Mouse (Mus musculus): ENCODE results near the gene Zfp729a. TPM values are rescaled to one million over a fixed set of nuclear protein-coding genes. Genes with fewer than 3 reads are reported as not detected.
"Not testable (repeated sequence)": the region's sequence is repeated elsewhere in the genome, so short reads cannot be mapped to it uniquely, and the experiment has no call there.

The Zfp729a gene
- polyA plus RNA-seq (2016; fragmentation: Nextera tagmentation; extraction: Ambion mirVana), result 3.4 and 3.6 TPM in 2 replicates

DNA sequence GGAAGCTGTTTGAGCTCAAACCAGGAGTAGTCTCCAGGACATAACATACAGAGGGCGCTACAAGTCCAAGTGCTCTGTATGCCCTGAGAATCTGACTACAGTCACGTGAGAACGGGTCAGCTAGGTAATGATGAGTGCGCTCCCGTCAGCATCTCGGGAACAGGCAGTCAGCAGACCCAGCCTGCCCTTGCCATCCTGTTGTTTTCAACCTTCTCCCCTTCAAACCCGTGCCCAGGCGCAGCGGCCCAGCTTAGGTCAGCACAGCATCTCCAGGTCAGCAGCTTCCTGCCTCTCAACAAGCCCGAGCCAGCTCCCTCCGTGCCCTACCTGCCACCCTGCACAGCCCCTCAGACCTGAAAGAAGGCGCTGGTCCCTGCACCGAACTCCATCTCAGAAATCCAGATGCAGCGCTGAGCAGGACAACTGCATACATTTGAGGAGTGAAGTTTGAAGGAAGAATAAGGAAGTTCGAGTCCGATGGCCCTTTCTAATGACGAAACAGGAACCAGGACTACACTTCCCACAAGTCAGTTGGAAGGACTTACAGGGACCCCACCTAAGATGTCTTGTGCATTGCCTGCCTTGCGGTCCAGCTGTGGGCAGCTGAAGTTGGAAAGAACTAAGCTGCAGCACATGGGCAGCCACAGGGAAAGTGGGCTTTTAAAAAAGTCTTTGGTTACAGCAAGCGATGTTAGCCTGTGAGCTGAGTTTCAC, at the start of gene Zfp729a, which contains the start of gene Gm49345:
Gene Zfp729a, minus strand, starts transcription at position 498 of the 714 bp plus-strand sequence.
Gene Gm49345, minus strand, starts transcription at position 476 of the 714 bp plus-strand sequence.
- Histone ChIP-seq H3K4me1 (replicated peaks) (0 out of 2 replicates have a peak, but pooled peaks cover 2% of the 10 kb centered on the region), H3K27ac (peak within 1 kb of the TSS; percentile 66), H3K4me3 (replicated peaks) (peak within 1 kb of the TSS; percentile 80), H3K27me3 (no peaks in the 10 kb centered on the region), H3K36me3 (no peaks in the 10 kb centered on the region), H3K4me2 (peak within 1 kb of the TSS; percentile 55), H3K9ac (replicated peaks) (peak within 1 kb of the TSS; percentile 71), H3K9me3 (no peaks in the 10 kb centered on the region)
- ATAC-seq (ENCODE audit: insufficient number of reproducible peaks, insufficient read depth, low FRiP score, low TSS enrichment, low read depth), result peak; percentile 98
- under 1% methylated on average over 19 of the region's 19 CpGs for WGBS

DNA sequence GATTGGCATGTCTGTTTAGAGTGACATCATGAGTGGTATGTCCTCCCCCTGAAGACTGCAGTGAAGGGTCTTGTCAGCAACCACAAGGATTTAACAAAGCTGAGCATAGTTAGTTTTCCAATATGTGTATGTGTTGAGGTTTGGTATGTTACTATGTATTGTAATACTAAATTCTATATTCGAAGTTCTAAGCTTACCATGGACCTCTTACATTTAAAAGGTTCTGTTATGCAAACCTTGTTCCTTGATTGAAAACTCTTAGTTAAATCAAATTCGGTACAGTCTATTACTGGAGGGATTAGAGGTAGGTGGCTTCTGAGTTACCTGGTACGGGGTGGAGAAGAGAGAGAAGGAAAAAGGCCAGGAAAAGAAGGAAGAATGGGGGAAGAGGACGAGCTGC, 49.4 kb upstream of the Zfp729a start, which contains the start of gene Zfp738:
Gene Zfp738, minus strand, starts transcription at position 101 of the 400 bp plus-strand sequence.
- 84% methylated on average over 4 of the region's 4 CpGs for WGBS
- ATAC-seq (ENCODE audit: insufficient number of reproducible peaks, insufficient read depth, low FRiP score, low TSS enrichment, low read depth), result no peak
- H3K4me2 ChIP-seq, result no peak within 1 kb of the TSS
- H3K36me3 ChIP-seq, result no peaks in the 10 kb centered on the region
- H3K9me3 ChIP-seq, result no peaks in the 10 kb centered on the region
- H3K9ac ChIP-seq (replicated peaks), result no peak within 1 kb of the TSS
- no peak within 1 kb of the TSS for H3K4me3 ChIP-seq (replicated peaks)
- peaks cover 5% of the 10 kb centered on the region for H3K4me1 ChIP-seq (replicated peaks)
- no peak within 1 kb of the TSS for H3K27ac ChIP-seq
- H3K27me3 ChIP-seq, result no peaks in the 10 kb centered on the region

DNA sequence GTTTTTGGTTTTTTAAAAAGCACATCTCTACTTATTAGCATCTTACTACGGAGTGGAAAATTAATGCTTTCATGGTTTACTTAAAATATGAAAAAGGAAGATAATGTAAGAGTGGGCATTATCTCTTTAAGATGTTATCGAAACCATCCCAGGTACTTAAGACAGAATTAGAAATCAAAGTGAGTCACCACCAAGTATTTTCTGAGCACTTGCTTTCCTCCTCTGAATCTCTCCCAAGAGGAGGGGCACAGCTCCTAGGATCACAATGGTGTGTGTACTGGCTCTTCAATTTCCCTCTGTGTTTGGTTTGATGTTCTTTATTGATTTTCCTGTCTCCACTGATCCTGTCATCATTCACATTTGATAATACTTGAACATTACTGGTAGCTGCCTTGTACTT, 46.2 kb upstream of the Zfp729a start:
- H3K27me3 ChIP-seq; H3K9me3 ChIP-seq; H3K36me3 ChIP-seq; H3K4me1 ChIP-seq (replicated peaks); H3K27ac ChIP-seq: not testable (repeated sequence)
- Histone ChIP-seq H3K4me3 (replicated peaks) (peak overlapping the region; percentile 71; the same call in 1 of the 2 replicates), H3K9ac (replicated peaks) (peak overlapping the region; percentile 80; the same call in 1 of the 2 replicates), H3K4me2 (peak overlapping the region; percentile 72)
- ATAC-seq (ENCODE audit: insufficient number of reproducible peaks, insufficient read depth, low FRiP score, low TSS enrichment, low read depth), result 0 out of 2 replicates have a peak, but pooled peaks have one; percentile 26
- WGBS, result 75% methylated on average over 2 of the region's 2 CpGs

DNA sequence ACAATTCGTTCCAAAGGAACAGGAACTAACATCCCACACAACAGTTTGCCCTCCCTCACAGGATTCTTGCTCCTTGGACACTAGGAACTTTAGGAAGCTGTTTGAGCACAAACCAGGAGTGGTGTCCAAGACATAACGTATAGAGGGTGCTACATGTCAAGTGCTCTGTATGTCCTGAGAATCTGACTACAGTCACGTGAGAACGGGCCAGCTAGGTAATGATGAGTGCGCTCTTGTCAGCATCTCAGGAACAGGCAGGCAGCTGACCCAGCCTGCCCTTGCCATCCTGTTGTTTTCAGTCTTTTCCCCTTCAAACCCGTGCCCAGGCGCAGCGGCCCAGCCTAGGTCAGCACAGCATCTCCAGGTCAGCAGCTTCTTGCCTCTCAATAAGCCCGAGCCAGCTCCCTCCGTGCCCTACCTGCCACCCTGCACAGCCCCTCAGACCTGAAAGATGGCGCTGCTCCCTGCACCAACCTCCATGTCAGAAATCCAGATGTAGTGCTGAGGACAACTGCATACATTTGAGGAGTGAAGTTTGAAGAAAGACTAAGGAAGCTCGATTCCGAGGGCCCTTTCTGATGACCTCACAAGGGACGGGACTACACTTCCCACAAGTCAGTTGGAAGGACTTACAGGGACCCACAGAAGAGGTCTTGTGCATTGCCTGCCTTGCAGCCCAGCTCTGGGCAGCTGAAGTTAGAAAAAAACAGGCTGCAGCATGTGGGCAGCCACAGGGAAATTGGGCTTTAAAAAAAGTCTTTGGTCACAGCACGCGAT, 45.6 kb upstream of the Zfp729a start:
- H3K27me3 ChIP-seq; H3K27ac ChIP-seq; H3K9me3 ChIP-seq; H3K4me1 ChIP-seq (replicated peaks); H3K36me3 ChIP-seq: not testable (repeated sequence)
- peak overlapping the region; percentile 71 for H3K4me3 ChIP-seq (replicated peaks)
- H3K4me2 ChIP-seq, result peak overlapping the region; percentile 72
- 19% methylated on average over 16 of the region's 16 CpGs for WGBS
- H3K9ac ChIP-seq (replicated peaks), result peak overlapping the region; percentile 80
- peak; percentile 100 for ATAC-seq (ENCODE audit: insufficient number of reproducible peaks, insufficient read depth, low FRiP score, low TSS enrichment, low read depth)

DNA sequence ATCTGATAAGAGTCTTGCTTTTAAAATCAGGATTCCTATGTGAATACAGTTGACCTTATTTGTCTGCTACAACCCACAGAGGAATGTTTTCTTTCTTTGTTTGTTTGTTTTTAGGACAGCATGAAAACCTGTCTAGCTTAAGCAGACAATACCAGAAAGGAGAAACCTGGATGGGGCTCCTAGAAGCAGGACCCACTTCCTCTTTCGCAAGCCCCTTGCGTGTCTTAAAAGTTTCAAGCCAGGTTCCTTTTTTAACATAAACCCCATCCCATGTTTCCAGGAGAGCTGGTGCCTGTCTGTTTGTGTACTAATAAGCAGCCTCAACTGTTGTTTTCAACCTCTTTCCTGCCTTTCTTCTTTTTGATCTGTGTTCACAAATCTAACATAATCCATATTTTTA, 37.3 kb upstream of the Zfp729a start:
- no peak overlapping the region for H3K9ac ChIP-seq (replicated peaks)
- H3K36me3 ChIP-seq, result peaks cover 6% of the 10 kb centered on the region
- H3K27me3 ChIP-seq, result no peaks in the 10 kb centered on the region
- no peak overlapping the region for H3K4me3 ChIP-seq (replicated peaks)
- no peak for ATAC-seq (ENCODE audit: insufficient number of reproducible peaks, insufficient read depth, low FRiP score, low TSS enrichment, low read depth)
- H3K27ac ChIP-seq, result no peak overlapping the region
- no peaks in the 10 kb centered on the region for H3K4me1 ChIP-seq (replicated peaks)
- H3K4me2 ChIP-seq, result no peak overlapping the region
- no peaks in the 10 kb centered on the region for H3K9me3 ChIP-seq
- 93% methylated on average over 2 of the region's 2 CpGs for WGBS

DNA sequence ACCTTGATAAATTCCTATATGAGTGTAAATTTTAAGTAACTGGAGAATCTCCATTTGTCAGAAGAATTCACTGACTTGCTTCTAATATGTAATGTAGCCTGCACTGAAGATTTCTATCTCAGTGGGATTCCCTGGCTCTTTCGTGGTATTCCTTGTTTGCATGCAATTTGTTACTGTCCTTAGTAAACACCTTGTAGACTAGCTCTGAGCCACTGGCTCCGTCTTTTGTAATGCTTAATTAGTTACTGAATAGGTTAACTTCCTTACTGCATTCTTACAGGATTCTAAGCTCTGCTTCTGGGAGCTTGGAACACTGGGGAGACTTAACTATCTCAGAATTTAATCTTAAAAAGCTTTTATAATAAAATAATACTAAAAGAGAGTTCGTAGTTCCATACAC, 14.9 kb upstream of the Zfp729a start:
- Histone ChIP-seq H3K4me2 (no peak overlapping the region), H3K4me3 (replicated peaks) (no peak overlapping the region), H3K9me3 (no peaks in the 10 kb centered on the region), H3K27ac (no peak overlapping the region), H3K4me1 (replicated peaks) (no peaks in the 10 kb centered on the region), H3K27me3 (no peaks in the 10 kb centered on the region), H3K9ac (replicated peaks) (no peak overlapping the region), H3K36me3 (no peaks in the 10 kb centered on the region)
- 51% methylated on average over 3 of the region's 3 CpGs for WGBS
- no peak for ATAC-seq (ENCODE audit: insufficient number of reproducible peaks, insufficient read depth, low FRiP score, low TSS enrichment, low read depth)

DNA sequence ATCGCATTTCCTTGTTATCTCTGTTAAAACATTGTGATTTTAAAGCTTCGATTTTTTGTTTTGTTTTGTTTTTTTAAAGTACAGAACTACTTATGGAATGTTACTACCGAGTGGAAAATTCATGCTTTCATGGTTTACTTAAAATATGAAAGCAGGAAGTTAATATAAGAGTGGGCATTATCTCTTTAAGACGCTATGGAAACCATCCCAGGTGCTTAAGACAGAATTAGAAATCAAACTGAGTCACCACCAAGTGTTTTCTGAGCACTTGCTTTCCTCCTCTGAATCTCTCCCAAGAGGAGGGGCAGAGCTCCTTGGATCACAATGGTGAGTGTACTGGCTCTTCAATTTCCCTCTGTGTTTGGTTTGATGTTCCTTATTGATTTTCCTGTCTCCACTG, 27.5 kb downstream of the Zfp729a start:
- no peaks in the 10 kb centered on the region for H3K27me3 ChIP-seq
- peaks cover 4% of the 10 kb centered on the region; the same call in 1 of the 2 replicates for H3K4me1 ChIP-seq (replicated peaks)
- no peak overlapping the region for H3K4me2 ChIP-seq
- H3K27ac ChIP-seq, result no peak overlapping the region
- no peak for ATAC-seq (ENCODE audit: insufficient number of reproducible peaks, insufficient read depth, low FRiP score, low TSS enrichment, low read depth)
- H3K36me3 ChIP-seq, result no peaks in the 10 kb centered on the region
- H3K4me3 ChIP-seq (replicated peaks), result no peak overlapping the region
- 94% methylated on average over 4 of the region's 4 CpGs for whole genome bisulfite sequencing
- H3K9me3 ChIP-seq, result peaks cover 6% of the 10 kb centered on the region
- H3K9ac ChIP-seq (replicated peaks), result no peak overlapping the region

DNA sequence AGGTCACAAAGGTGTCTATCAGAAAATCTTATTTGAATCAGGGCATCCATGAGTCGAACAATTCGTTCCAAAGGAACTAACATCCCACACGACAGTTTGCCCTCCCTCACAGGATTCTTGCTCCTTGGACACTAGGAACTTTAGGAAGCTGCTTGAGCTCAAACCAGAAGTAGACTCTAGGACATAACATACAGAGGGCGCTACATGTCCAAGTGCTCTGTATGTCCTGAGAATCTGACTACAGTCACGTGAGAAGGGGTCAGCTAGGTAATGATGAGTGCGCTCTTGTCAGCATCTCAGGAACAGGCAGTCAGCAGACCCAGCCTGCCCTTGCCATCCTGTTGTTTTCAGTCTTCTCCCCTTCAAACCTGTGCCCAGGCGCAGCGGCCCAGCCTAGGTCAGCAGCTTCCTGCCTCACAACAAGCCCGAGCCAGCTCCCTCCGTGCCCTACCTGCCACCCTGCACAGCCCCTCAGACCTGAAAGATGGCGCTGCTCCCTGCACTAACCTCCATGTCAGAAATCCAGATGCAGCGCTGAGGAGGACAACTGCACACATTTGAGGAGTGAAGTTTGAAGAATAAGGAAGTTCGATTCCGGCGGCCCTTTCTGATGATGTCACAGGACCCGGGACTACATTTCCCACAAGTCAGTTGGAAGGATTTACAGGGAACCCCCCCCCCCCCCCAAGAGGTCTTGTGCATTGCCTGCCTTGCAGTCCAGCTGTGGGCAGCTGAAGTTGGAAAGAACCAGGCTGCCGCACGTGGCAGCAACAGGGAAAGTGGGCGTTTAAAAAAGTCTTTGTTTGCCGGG, 28.3 kb downstream of the Zfp729a start, which contains the start of gene Zfp729b:
Gene Zfp729b, minus strand, starts transcription at position 642 of the 811 bp plus-strand sequence.
- Histone ChIP-seq H3K4me3 (replicated peaks) (peak within 1 kb of the TSS; percentile 72), H3K27me3 (no peaks in the 10 kb centered on the region), H3K27ac (peak within 1 kb of the TSS; percentile 69), H3K4me2 (peak within 1 kb of the TSS; percentile 62), H3K9ac (replicated peaks) (peak within 1 kb of the TSS; percentile 75), H3K4me1 (replicated peaks) (peaks cover 4% of the 10 kb centered on the region; the same call in 1 of the 2 replicates), H3K9me3 (peaks cover 6% of the 10 kb centered on the region), H3K36me3 (no peaks in the 10 kb centered on the region)
- ATAC-seq (ENCODE audit: insufficient number of reproducible peaks, insufficient read depth, low FRiP score, low TSS enrichment, low read depth), result peak; percentile 91
- 5% methylated on average over 20 of the region's 20 CpGs for WGBS

DNA sequence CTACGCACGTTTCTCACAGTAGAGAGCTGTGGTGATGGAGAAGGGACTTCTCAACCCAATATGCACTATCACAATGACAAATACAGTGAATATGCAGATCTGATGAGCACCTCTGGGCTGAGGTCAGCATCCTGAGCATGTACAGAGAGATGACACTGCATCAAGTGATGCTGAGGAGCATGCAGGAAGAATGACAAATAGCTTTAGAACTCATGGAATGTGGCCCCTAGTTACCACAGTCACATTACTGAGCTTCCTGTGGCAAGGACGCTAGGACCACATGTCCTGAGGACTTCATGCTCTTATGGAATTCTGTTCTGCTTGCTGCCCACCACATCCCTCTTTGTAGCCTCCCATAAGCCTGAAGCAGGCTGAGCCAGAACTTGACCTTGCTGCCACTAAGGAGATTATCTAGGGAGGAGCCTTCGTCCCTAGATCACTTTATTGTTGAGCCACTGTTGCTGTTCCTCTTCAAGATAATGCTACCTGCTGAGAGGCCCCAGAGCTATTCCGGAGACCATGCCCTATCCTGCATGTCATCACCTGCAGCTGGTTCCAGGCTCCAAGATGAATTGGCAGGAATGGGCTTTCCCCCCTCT, 64.9 kb downstream of the Zfp729a start:
- Histone ChIP-seq H3K36me3 (no peaks in the 10 kb centered on the region), H3K27ac (no peak overlapping the region), H3K4me1 (replicated peaks) (no peaks in the 10 kb centered on the region), H3K4me2 (no peak overlapping the region), H3K4me3 (replicated peaks) (no peak overlapping the region), H3K27me3 (no peaks in the 10 kb centered on the region), H3K9ac (replicated peaks) (no peak overlapping the region), H3K9me3 (no peaks in the 10 kb centered on the region)
- ATAC-seq (ENCODE audit: insufficient number of reproducible peaks, insufficient read depth, low FRiP score, low TSS enrichment, low read depth), result no peak
- 66% methylated on average over 5 of the region's 5 CpGs for whole genome bisulfite sequencing
